Mouse (Mus musculus) naive thymus-derived CD4-positive, alpha-beta T cell, adult 2 months (primary cell): ENCODE data around the gene Dnmt3l.
"Not testable (repeated sequence)": the region's sequence is repeated elsewhere in the genome, so short reads cannot be mapped to it uniquely, and the experiment has no call there.

Experiments
- DNase-seq: peaks from one replicate; pipeline ENCODE4 v3.0.0-alpha.2; 2011; ENCODE audit warnings: low read depth

The Dnmt3l gene

DNA sequence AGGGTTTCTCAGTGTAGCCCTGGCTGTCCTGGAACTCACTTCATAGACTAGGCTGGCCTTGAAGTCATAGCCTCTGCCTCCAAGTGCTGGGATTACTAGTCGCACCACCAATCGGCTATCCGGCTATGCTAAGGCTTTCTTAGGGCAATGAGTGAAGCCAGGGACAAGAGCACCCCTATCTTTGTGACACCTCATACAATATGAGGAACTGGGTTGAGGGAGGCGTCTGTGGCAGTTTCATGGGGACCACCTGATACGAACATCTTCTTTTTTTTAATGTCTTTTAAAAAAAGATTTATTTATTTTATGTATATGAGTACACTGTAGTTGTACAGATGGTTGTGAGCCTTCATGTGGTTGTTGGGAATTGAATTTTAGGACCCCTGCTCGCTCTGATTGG is 44.0 kb downstream of the Dnmt3l start:
- peak; percentile 18 for DNase-seq

- peak; percentile 82 for DNase-seq
These were observed 44.8 kb downstream of the Dnmt3l start for GRCm38 (mm10) chr10:78086444-78087061.

GRCm38 (mm10) chr10:78087101-78087511 is 45.4 kb downstream of the Dnmt3l start:
- peak; percentile 81 for DNase-seq

GRCm38 (mm10) chr10:78090246-78090645 is 48.5 kb downstream of the Dnmt3l start:
- DNase-seq, result no peak

- no peak for DNase-seq
These were observed 49.2 kb downstream of the Dnmt3l start for GRCm38 (mm10) chr10:78090706-78091491.

- DNase-seq, result no peak
These were observed 50.3 kb downstream of the Dnmt3l start for GRCm38 (mm10) chr10:78091865-78092724.

DNA sequence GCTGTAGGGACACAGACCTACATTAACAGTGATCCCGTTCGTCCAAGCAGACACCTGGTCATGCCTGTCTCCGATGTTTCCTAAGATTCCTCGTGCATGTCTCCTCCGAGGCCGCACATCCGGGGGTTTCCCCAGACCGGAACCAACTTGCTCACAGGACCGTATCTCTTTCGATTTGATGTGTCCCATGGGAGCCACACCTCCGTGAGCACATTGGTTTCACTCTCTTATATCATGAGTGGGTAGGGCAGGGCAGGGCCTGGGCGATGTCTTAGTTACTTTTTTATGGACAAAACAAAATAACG is 50.9 kb downstream of the Dnmt3l start:
- no peak for DNase-seq

GRCm38 (mm10) chr10:78095221-78095620 is 53.5 kb downstream of the Dnmt3l start:
- no peak for DNase-seq

GRCm38 (mm10) chr10:78095954-78096931 is 54.5 kb downstream of the Dnmt3l start:
- DNase-seq, result no peak

- not testable (repeated sequence) for DNase-seq
These were observed 58.1 kb downstream of the Dnmt3l start for GRCm38 (mm10) chr10:78099860-78100259.

DNA sequence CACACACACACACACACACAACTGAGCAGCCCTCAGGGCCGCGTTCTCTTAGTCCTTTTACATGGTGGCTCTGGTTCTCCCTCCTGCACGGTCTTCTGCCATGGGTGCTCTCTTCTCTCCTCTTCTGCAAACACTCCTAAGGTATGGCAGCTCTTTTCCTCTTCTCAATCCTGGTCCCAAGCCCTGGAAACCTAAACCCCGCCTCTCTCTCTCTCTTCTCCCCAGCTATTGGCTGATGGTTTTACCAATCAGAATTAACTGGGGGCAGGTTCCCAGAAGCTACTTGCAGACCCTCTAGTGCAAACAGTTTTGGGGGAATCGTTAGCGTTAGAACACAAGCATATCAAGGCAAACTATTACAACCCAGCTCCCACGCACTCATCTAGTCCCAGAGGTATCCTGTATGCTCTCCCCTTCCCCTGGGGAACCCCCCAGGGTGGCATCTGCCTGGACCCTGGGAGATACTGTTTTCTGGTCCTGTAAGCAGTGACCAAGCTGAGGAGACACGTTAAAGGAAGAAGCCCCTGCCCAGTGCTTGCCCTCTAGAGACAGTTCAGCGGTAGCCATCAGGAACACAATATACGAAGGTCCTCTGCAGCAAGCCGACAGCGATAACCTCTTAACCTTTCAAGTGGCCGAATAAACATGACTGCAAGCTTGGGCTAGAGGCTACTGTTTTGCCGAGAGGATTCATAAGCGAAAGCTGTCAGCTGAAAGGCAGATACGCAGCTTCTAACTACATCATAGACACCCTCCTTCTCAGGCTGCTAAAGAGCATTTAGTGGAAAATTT is 59.4 kb downstream of the Dnmt3l start:
- no peak for DNase-seq

- DNase-seq, result no peak
These were observed 63.1 kb downstream of the Dnmt3l start for GRCm38 (mm10) chr10:78104555-78105490.

DNA sequence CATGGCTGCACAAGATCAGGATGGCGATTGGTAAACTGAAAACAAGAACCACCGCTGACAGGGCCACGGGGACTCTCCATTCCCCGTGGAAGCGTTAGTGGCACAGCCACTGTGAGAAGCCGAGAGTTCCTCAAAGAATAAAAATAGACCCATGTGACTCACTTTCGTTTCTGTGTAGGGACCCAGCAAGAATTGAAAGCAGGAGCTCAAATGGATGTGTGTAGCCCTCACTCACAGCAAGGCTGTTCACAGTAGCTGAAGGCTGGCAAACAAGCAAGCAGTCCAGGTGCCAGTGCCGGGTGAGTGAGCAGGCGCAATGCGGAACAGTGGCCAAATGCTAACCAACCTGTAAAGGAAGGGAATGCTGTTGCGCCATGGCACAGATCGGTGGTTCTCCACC is 63.8 kb downstream of the Dnmt3l start:
- DNase-seq, result no peak
